Mouse (Mus musculus) forebrain, embryonic 16.5 days (tissue): ENCODE data around the gene Srebf1. TPM values are rescaled to one million over a fixed set of nuclear protein-coding genes. Genes with fewer than 3 reads are reported as not detected.
A peak's percentile ranks its signal among the peaks of the same experiment; 100 is the strongest.

Experiments used
- ATAC-seq: fragments of 200-750 bp; cut with Nextera tagmentation; 2 replicates; pipeline ENCODE4 v1.8.0; 2017; ENCODE audit warnings: mild to moderate bottlenecking, moderate library complexity
- H3K27ac ChIP-seq: fragments of 300-500 bp; sonication (generic); 2 replicates; pipeline ENCODE4 v1.5.1; 2014; ENCODE audit warnings: low read length, control low read depth
- H3K27me3 ChIP-seq: fragments of 300-500 bp; sonication (generic); replicated peaks from 2 replicates; pipeline ENCODE4 v1.6.1; 2014; ENCODE audit warnings: low read length; ENCODE audit not compliant: control insufficient read depth, insufficient read depth
- H3K36me3 ChIP-seq: fragments of 300-500 bp; sonication (generic); 2 replicates; pipeline ENCODE4 v1.6.1; 2014; ENCODE audit not compliant: control insufficient read depth, insufficient read depth
- H3K4me1 ChIP-seq: fragments of 300-500 bp; sonication (generic); replicated peaks from 2 replicates; pipeline ENCODE4 v1.6.1; 2014; ENCODE audit warnings: low read length; ENCODE audit not compliant: control insufficient read depth, insufficient read depth
- H3K4me2 ChIP-seq: fragments of 300-500 bp; sonication (generic); 2 replicates; pipeline ENCODE4 v1.6.1; 2014; ENCODE audit warnings: mild to moderate bottlenecking, low read length, control low read depth
- H3K4me3 ChIP-seq: fragments of 300-500 bp; sonication (generic); replicated peaks from 2 replicates; pipeline ENCODE4 v1.5.1; 2014; ENCODE audit warnings: mild to moderate bottlenecking, low read length, control low read depth
- H3K9ac ChIP-seq: fragments of 300-500 bp; sonication (generic); replicated peaks from 2 replicates; pipeline ENCODE4 v1.6.1; 2014; ENCODE audit warnings: low read depth, low read length, control low read depth
- H3K9me3 ChIP-seq: fragments of 300-500 bp; sonication (generic); 2 replicates; pipeline ENCODE4 v1.6.1; 2016; ENCODE audit warnings: low read length; ENCODE audit not compliant: control insufficient read depth
- WGBS: fragments of 180-500 bp; shearing (Covaris S2); extraction: QIAGEN DNeasy Blood & Tissue Kit; methylation state at CpG from one replicate; pipeline ENCODE4 v1.1.7; 2014; 5-methylcytosine and 5-hydroxymethylcytosine counted together
- polyA plus RNA-seq: library from polyadenylated mRNA; unstranded; fragments of >200 nt; fragmentation: Nextera tagmentation; extraction: Ambion mirVana; gene quantifications from 2 replicates; pipeline ENCODE4 v1.2.1, GENCODE M21; 2015

Gene Srebf1
- polyA plus RNA-seq, 1 experiment from 2014 or later: 41.1 TPM

GRCm38 (mm10) chr11:60178506-60178905 is 43.9 kb downstream of the Srebf1 start:
- ATAC-seq: no peak
- Histone ChIP-seq H3K27me3 (no peaks in the 10 kb centered on the region), H3K36me3 (no peaks in the 10 kb centered on the region), H3K27ac (peak overlapping the region; percentile 100), H3K9ac (no peak overlapping the region), H3K9me3 (no peaks in the 10 kb centered on the region), H3K4me2 (no peak overlapping the region; the same call in 1 of the 2 replicates), H3K4me3 (no peak overlapping the region), H3K4me1 (peaks cover 74% of the 10 kb centered on the region)

DNA sequence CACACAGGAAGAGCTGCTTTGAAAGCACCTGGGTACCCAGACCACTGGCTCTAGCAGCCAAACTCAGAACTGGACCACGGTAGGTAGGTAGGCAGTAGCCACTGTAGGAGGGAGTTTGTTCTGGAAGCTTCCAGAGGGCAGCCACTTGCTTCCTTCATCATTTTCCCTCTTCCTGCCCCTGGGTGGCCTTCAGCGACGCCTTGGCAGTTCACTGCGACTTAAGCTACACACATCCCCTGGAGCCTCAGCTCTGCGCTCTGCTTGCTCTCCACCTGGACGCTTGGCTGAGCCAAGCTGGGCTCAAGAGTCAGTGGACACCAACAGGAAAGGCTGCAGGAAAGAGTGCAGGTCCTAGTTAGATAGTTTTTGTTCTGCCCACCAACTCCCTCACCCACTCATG is 44.4 kb downstream of the Srebf1 start:
- Histone ChIP-seq H3K9me3 (no peaks in the 10 kb centered on the region), H3K27ac (peak overlapping the region; percentile 100), H3K4me3 (peak overlapping the region; percentile 73), H3K27me3 (no peaks in the 10 kb centered on the region), H3K4me2 (peak overlapping the region; percentile 87), H3K9ac (peak overlapping the region; percentile 87), H3K36me3 (no peaks in the 10 kb centered on the region), H3K4me1 (peaks cover 70% of the 10 kb centered on the region)
- no peak for ATAC-seq
- 43% methylated on average over 6 of the region's 6 CpGs for WGBS

DNA sequence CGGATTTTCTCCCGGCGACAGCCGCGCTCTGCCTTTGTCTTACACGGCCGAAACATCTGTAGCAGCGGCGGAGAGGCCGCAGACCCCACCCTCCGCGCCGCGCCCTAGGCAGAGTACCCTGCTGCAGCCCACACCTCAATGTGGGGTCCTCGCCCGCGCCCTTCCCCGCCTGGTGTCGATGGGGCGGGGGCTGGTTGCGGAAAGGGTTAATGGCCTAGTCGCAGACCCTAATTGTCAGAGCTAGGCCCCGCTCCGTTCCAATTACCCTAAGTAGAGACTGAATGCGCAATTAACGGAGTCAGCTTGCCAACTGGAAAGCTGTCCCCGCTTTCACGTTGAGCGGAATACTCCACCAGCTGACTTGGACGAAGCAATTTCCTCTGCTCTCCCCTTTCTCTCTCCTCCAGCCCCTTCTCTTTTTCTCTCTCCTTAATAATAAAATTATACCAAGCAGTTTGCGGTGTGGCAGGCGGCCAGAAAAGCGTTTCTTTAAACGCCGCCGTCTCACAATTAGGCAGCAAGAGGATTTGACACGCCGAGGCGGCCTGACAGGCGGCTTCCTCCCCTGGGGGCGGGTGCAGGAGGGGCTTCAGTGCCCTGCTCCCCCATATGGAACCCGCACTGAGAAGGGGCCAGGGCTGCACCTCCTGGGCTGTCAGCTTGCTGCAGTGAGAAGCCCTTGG is 45.3 kb downstream of the Srebf1 start:
- H3K4me3 ChIP-seq: peak overlapping the region; percentile 73
- H3K9me3 ChIP-seq: no peaks in the 10 kb centered on the region
- peak overlapping the region; percentile 87 for H3K9ac ChIP-seq
- peak; percentile 77 for ATAC-seq
- H3K36me3 ChIP-seq: no peaks in the 10 kb centered on the region
- H3K27ac ChIP-seq: peak overlapping the region; percentile 100
- H3K4me2 ChIP-seq: peak overlapping the region; percentile 87
- under 1% methylated on average over 42 of the region's 42 CpGs for WGBS
- H3K27me3 ChIP-seq: no peaks in the 10 kb centered on the region
- H3K4me1 ChIP-seq: peaks cover 62% of the 10 kb centered on the region

DNA sequence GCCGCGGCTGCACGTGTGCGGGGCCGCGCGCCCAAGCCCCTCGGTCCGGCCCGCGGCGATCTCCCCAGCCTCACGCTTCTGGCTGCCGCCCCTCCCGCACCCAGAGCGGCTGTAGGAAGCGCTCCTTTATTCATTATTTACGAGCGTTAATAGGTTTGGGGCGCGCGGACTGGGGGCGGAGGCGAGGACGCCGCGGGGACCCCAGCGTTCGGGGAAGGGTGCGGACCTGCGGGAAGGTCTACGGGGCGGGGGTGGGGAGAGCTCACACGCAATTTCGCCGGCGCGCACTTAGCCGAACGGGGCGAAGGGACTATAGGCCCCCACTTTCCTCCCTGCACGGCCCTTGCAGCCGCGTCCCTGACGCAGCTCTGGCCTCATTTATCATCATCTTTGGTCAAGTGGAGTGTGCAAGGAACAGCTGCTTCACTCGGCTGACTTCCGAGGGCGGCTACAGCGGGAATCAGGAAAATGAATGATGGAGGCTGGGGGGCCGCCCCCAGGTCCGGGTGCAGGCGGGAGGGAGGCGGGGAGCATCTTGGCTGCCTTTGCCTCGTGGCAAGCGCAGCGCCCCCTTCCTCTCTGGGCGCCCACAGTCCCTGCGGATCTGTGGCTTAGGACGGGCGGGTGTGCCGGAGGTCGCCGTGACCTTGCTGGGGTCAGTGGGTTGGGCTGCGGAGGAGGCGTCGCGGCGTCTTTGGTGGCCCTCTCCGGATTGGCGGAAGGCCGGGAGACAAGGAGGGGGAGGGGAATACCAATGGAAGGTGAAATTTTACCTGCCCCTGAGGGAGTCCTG is 46.0 kb downstream of the Srebf1 start:
- peak; percentile 35 for ATAC-seq
- H3K36me3 ChIP-seq: no peaks in the 10 kb centered on the region
- H3K9me3 ChIP-seq: no peaks in the 10 kb centered on the region
- WGBS: under 1% methylated on average over 69 of the region's 71 CpGs
- H3K4me2 ChIP-seq: peak overlapping the region; percentile 87
- H3K4me3 ChIP-seq: peak overlapping the region; percentile 73
- H3K27ac ChIP-seq: peak overlapping the region; percentile 100
- peaks cover 56% of the 10 kb centered on the region for H3K4me1 ChIP-seq
- peak overlapping the region; percentile 87 for H3K9ac ChIP-seq
- H3K27me3 ChIP-seq: no peaks in the 10 kb centered on the region

GRCm38 (mm10) chr11:60175371-60176181 is 46.8 kb downstream of the Srebf1 start:
- Histone ChIP-seq H3K27me3 (no peaks in the 10 kb centered on the region), H3K4me1 (peaks cover 48% of the 10 kb centered on the region), H3K4me3 (peak overlapping the region; percentile 73), H3K36me3 (no peaks in the 10 kb centered on the region), H3K9ac (peak overlapping the region; percentile 87), H3K4me2 (peak overlapping the region; percentile 87), H3K27ac (peak overlapping the region; percentile 100), H3K9me3 (no peaks in the 10 kb centered on the region)
- ATAC-seq: peak; percentile 44
- 0% methylated on average over 54 of the region's 66 CpGs for WGBS

DNA sequence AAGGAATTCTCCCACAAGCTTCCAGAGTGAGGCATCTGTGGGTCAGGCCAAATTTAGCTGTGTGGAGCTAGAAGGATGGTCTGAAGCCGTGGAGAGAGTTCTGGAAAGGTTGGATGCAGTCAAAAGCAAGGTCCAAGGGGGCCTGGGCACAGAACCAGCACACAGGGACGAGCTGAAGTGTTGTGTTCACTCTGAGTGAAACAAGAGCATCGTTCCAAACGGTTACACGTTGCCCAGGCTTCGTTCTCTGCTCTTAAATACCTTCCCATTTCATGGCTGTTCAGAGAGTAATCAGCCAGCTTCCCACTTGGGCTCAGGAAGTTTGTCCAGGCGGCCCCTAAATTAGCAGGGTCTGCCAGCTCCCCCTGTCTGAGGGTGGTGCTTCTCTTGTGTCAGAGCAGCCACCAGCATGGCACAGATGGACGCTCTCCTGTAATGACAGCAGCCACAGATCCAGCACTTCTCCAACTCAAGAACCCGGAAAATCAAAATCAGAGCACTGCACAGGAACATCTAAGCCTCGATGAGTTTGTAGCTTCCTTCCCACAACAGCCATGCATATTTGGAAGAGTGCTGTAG is 48.7 kb downstream of the Srebf1 start:
- ATAC-seq: no peak
- H3K4me2 ChIP-seq: no peak overlapping the region
- 51% methylated on average over 10 of the region's 10 CpGs for WGBS
- H3K9ac ChIP-seq: no peak overlapping the region
- H3K27ac ChIP-seq: no peak overlapping the region; the same call in 1 of the 2 replicates
- H3K9me3 ChIP-seq: no peaks in the 10 kb centered on the region
- H3K27me3 ChIP-seq: no peaks in the 10 kb centered on the region
- H3K36me3 ChIP-seq: no peaks in the 10 kb centered on the region
- peaks cover 47% of the 10 kb centered on the region for H3K4me1 ChIP-seq
- H3K4me3 ChIP-seq: no peak overlapping the region

DNA sequence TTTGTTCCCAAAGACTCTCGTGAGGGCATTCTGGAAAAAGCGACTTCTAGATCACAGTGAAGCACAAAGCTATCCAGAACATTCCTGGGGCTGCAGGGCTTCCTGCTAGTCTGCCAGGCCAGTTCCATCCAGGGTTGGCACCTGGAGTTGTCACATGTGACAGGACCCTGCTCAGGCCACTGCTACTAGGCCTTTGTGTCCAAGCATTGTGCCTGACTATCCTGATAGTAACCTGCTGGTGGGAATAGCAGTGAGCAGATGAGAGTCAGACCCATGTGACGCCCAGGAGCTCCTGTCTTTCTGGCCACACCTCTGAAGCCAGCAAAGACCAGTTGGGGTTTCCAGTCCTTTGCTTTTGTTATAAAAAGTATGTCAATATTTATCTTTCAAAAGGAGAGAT is 50.3 kb downstream of the Srebf1 start:
- Histone ChIP-seq H3K4me2 (no peak overlapping the region), H3K27ac (no peak overlapping the region), H3K9me3 (no peaks in the 10 kb centered on the region), H3K9ac (no peak overlapping the region), H3K36me3 (no peaks in the 10 kb centered on the region), H3K4me3 (no peak overlapping the region), H3K27me3 (no peaks in the 10 kb centered on the region), H3K4me1 (peaks cover 43% of the 10 kb centered on the region)
- WGBS: 89% methylated on average over 3 of the region's 3 CpGs
- ATAC-seq: no peak

GRCm38 (mm10) chr11:60168780-60169179 is 53.6 kb downstream of the Srebf1 start:
- Histone ChIP-seq H3K4me3 (no peak overlapping the region), H3K27ac (peak overlapping the region; percentile 51), H3K4me1 (peaks cover 42% of the 10 kb centered on the region), H3K9ac (0 out of 2 replicates have a peak overlapping the region, but pooled peaks have one; percentile 14), H3K4me2 (peak overlapping the region; percentile 3; the same call in 1 of the 2 replicates), H3K27me3 (no peaks in the 10 kb centered on the region), H3K9me3 (no peaks in the 10 kb centered on the region), H3K36me3 (no peaks in the 10 kb centered on the region)
- WGBS: 21% methylated on average over 9 of the region's 9 CpGs
- ATAC-seq: no peak
